ENCODE assay signal across 8 mouse cellular contexts in the genomic region with DNA sequence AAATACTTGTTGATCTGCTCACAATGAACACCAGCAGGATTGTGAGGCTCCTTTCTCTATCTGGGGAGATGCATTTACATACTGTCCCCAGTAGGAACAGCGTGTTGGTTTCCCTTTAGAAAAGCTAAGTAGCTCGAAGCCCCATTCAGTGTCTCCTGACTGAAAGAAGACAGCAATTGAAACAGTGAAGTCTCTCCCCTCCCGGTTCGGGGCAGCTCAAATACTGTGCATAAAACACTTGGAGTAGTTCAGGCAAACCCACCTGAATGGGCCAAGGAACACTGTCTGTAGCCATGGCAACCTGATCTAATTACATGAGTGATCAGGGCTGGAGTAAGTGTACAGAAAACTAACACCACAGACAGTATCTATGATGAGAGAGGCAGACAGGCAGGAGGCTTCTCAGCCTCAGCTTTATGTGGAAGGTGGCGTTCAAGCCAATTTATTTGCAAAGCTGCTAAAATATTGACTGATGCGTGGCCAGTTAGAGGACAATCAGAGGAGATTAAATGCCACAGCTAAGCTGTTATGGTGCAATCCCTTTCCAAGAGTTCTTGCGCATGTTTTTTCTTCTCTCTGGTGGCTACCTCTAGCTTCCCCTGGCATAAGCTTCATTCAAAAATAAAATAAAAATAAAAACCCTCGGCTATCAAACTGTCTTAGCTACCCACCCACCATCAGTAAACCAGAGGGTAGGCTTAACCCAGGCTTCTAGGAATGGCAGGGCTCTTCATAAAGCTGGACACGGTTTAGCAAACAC. TPM values are rescaled to one million over a fixed set of nuclear protein-coding genes. Genes with fewer than 3 reads are reported as not detected.
DNase-seq lines count a peak whose midpoint lies in the region; ATAC-seq and TF ChIP-seq lines count a peak whose summit lies in the region.

No protein-coding gene starts in this region.

- H3K79me2 ChIP-seq in myocyte (ENCODE audit: control insufficient read depth, insufficient read depth) = peaks cover 59% of the 10 kb centered on the region

- no peak for DNase-seq in kidney, adult 8-10 months
- DNase-seq in MN1 (ENCODE audit: low spot score) = peak; percentile 17
- peak; percentile 69 for DNase-seq in embryo, embryonic 11 days
- no peak for DNase-seq in testis, postnatal 10 days (ENCODE audit: low spot score)
- no peak for DNase-seq in thymus, postnatal 4 days

- no peaks in the 10 kb centered on the region for H3K36me3 ChIP-seq in kidney, embryonic 14.5 days (ENCODE audit: control insufficient read depth, insufficient read depth, low read length)
- H3K36me3 ChIP-seq in hindbrain, embryonic 15.5 days = no peaks in the 10 kb centered on the region
- no peaks in the 10 kb centered on the region for H3K36me3 ChIP-seq in myocyte (ENCODE audit: control insufficient read depth, insufficient read depth)

- H3K27me3 ChIP-seq in kidney, embryonic 14.5 days (ENCODE audit: control insufficient read depth, insufficient read depth, low read length) = no peaks in the 10 kb centered on the region
- H3K27me3 ChIP-seq in hindbrain, embryonic 15.5 days = no peaks in the 10 kb centered on the region
- H3K27me3 ChIP-seq in myocyte (ENCODE audit: control insufficient read depth, insufficient read depth, insufficient read length) = no peaks in the 10 kb centered on the region

- WGBS in kidney, embryonic 14.5 days = 21% methylated on average over 9 of the region's 9 CpGs
- WGBS in hindbrain, embryonic 15.5 days = 10% methylated on average over 9 of the region's 9 CpGs

- H3K9ac ChIP-seq in kidney, embryonic 14.5 days (ENCODE audit: low read depth, low read length) = no peak overlapping the region
- H3K9ac ChIP-seq in hindbrain, embryonic 15.5 days = peak overlapping the region; percentile 94; the same call in 1 of the 2 replicates

- peak overlapping the region; percentile 87 for H3K4me3 ChIP-seq in kidney, embryonic 14.5 days (ENCODE audit: low read length)
- peak overlapping the region; percentile 85 for H3K4me3 ChIP-seq in hindbrain, embryonic 15.5 days
- peak overlapping the region; percentile 88 for H3K4me3 ChIP-seq in myocyte

- H3K9me3 ChIP-seq in kidney, embryonic 14.5 days (ENCODE audit: control insufficient read depth, low read length) = no peaks in the 10 kb centered on the region
- no peaks in the 10 kb centered on the region for H3K9me3 ChIP-seq in hindbrain, embryonic 15.5 days

- TF ChIP-seq POLR2A in myocyte (IDR thresholded peaks at IDR 0.05; ENCODE audit: insufficient read length, low read depth) = no peak

- no peak overlapping the region for H3ac ChIP-seq in myocyte (ENCODE audit: control insufficient read depth, insufficient read length)

- peak overlapping the region; percentile 91 for H3K4me2 ChIP-seq in kidney, embryonic 14.5 days (replicated peaks; ENCODE audit: low read depth, low read length)
- H3K4me2 ChIP-seq in hindbrain, embryonic 15.5 days = peak overlapping the region; percentile 95
- peak overlapping the region; percentile 74 for H3K4me2 ChIP-seq in myocyte (ENCODE audit: low read depth)

- peaks cover 23% of the 10 kb centered on the region; the same call in 1 of the 2 replicates for H3K4me1 ChIP-seq in kidney, embryonic 14.5 days (ENCODE audit: control insufficient read depth, insufficient read depth, low read length)
- H3K4me1 ChIP-seq in hindbrain, embryonic 15.5 days (replicated peaks) = peaks cover 47% of the 10 kb centered on the region

- H3K27ac ChIP-seq in kidney, embryonic 14.5 days (ENCODE audit: low read depth, low read length) = no peak overlapping the region
- peak overlapping the region; percentile 95; the same call in 1 of the 2 replicates for H3K27ac ChIP-seq in hindbrain, embryonic 15.5 days (replicated peaks)

- no peak for ATAC-seq in kidney, embryonic 14.5 days (ENCODE audit: low FRiP score, low TSS enrichment)
- no peak for ATAC-seq in hindbrain, embryonic 15.5 days (ENCODE audit: low FRiP score, low read depth)

TF ChIP-seq in myocyte, 11 proteins besides CTCF, POLR2A, EP300 and RAD21:
- no peak for TF ChIP-seq CEBPB (IDR thresholded peaks at IDR 0.05; ENCODE audit: insufficient read depth, poor library complexity, severe bottlenecking)
- no peak for TF ChIP-seq POLR2AphosphoS2 (IDR thresholded peaks at IDR 0.05; ENCODE audit: insufficient read length, low read depth)
- TF ChIP-seq REST (IDR thresholded peaks at IDR 0.05; ENCODE audit: insufficient read depth, insufficient read length) = no peak
- TF ChIP-seq SRF (IDR thresholded peaks at IDR 0.05; ENCODE audit: control insufficient read depth, insufficient read length, low read depth) = no peak
- no peak for TF ChIP-seq TCF3 (IDR thresholded peaks at IDR 0.05; ENCODE audit: insufficient read length, low read depth)
- TF ChIP-seq E2F4 (IDR thresholded peaks at IDR 0.05; ENCODE audit: insufficient read depth) = no peak
- TF ChIP-seq MYOD1 (IDR thresholded peaks at IDR 0.05; ENCODE audit: control insufficient read depth in 1 of 3, insufficient read length in 2 of 3, low read depth in 2 of 3) = no peak
- no peak for TF ChIP-seq USF1 (IDR thresholded peaks at IDR 0.05; ENCODE audit: low read depth)
- TF ChIP-seq MYOG (IDR thresholded peaks at IDR 0.05; ENCODE audit: control insufficient read depth in 1 of 3, insufficient read depth in 1 of 3, insufficient read length in 2 of 3, low read depth in 2 of 3) = no peak
- no peak for TF ChIP-seq TCF12 (IDR thresholded peaks at IDR 0.05; ENCODE audit: insufficient read depth, poor library complexity, severe bottlenecking)
- TF ChIP-seq MAX (IDR thresholded peaks at IDR 0.05; ENCODE audit: low read depth) = no peak

RNA-seq across cellular contexts. Expression of gene Atxn1, which starts 2.8 kb away (rescaled TPM):
- 3.9 and 4.0 TPM in 2 replicates for polyA plus RNA-seq in kidney, embryonic 14.5 days (2014; fragmentation: Nextera tagmentation; extraction: Ambion mirVana)
- 7.8 and 8.1 TPM in 2 replicates for polyA plus RNA-seq in hindbrain, embryonic 15.5 days (2015; fragmentation: Nextera tagmentation; extraction: Ambion mirVana)
- polyA plus RNA-seq in myocyte (2012; fragmentation: generic; extraction: Trizol) = 2.5 TPM

Comparison
In these comparisons a context has a peak if more than half of its experiments do, and no peak if none do; other contexts are left out.
1. DNase-seq: peak in MN1 (single experiment) and embryo, embryonic 11 days (single experiment); none in kidney, adult 8-10 months (0 of 2), testis, postnatal 10 days (single experiment) and thymus, postnatal 4 days (single experiment).
2. Peak in every context shown above with its lines, with median percentiles within 50 percentile points of each other: H3K4me2 ChIP-seq and H3K4me3 ChIP-seq.